Mouse (Mus musculus): ENCODE measurements around the gene Ptgis. TPM values are rescaled to one million over a fixed set of nuclear protein-coding genes. Genes with fewer than 3 reads are reported as not detected.

Ptgis gene
- polyA plus RNA-seq, 1 experiment, result 9.1 TPM

DNA sequence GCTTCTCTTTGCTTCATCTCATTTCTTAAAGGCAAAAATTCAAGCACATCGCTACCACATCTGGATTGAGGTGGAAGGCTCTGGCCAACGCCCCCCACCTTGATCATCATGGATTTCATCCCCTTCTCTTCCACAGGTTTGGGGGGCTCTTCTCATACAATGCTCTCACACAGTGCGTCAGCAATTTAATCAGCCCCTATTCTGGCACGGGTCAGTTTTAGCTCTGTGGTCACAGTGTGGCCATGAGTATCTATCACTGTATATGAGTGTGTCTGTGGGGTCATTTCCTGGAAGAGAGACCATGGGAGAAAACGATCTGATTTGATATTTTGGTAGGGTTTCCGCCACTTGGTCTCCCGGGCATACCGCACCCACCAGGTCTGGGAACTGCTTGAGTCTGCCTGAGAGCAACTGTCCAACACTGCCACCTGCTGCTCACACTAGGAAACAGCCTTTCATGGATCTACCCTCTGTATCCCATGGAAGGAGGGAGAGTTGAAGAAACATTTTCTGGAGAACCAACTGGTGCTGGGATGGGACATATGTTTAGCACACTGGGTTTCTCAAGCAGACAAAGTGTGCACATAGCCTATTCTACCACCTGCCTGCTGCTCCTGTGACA lies 21.1 kb downstream of the Ptgis start:
- Histone ChIP-seq H3K4me1 (ENCODE audit: control insufficient read depth, insufficient read depth, low read length) (no peaks in the 10 kb centered on the region), H3K36me3 (ENCODE audit: control insufficient read depth, insufficient read depth, low read length) (no peaks in the 10 kb centered on the region), H3K27me3 (ENCODE audit: control insufficient read depth, insufficient read depth, low read length) (no peaks in the 10 kb centered on the region), H3K4me3 (ENCODE audit: control insufficient read depth, low read depth, low read length) (no peak overlapping the region), H3K27ac (ENCODE audit: control insufficient read depth, insufficient read depth, low read depth, low read length) (no peak overlapping the region)
- TF ChIP-seq POLR2A (IDR thresholded peaks at IDR 0.05; ENCODE audit: control insufficient read depth, low read depth, low read length), result no peak
- TF ChIP-seq CTCF (IDR thresholded peaks at IDR 0.05; ENCODE audit: control insufficient read depth, insufficient read depth, insufficient replicate concordance, low read depth, low read length), result peak; percentile 82; the same call in 1 of the 2 replicates

DNA sequence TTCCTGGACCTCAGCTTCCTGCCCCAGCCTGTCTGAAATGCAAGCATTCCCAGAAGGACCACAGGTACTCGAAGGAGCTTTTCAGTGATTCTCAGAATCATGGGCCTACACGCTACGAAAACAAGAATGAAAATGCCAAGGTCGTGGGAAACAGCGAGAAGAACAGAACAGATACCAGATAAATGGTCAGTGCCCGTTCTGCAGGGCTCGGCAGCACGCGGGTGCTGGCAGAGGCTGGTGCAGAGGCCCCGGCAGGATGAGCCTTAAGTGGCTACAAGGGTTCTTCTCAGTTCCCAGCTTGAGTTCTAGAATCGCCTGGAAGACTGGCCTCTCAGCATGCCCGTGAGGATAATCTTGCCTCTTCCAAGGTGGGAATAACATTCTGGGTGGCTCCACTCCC lies 26.7 kb downstream of the Ptgis start:
- Histone ChIP-seq H3K36me3 (ENCODE audit: control insufficient read depth, insufficient read depth, low read length) (no peaks in the 10 kb centered on the region), H3K27me3 (ENCODE audit: control insufficient read depth, insufficient read depth, low read length) (no peaks in the 10 kb centered on the region), H3K4me1 (ENCODE audit: control insufficient read depth, insufficient read depth, low read length) (no peaks in the 10 kb centered on the region; the same call in 1 of the 2 replicates), H3K4me3 (ENCODE audit: control insufficient read depth, low read depth, low read length) (no peak overlapping the region), H3K27ac (ENCODE audit: control insufficient read depth, insufficient read depth, low read depth, low read length) (no peak overlapping the region)
- no peak for TF ChIP-seq POLR2A (IDR thresholded peaks at IDR 0.05; ENCODE audit: control insufficient read depth, low read depth, low read length)
- no peak for TF ChIP-seq CTCF (IDR thresholded peaks at IDR 0.05; ENCODE audit: control insufficient read depth, insufficient read depth, insufficient replicate concordance, low read depth, low read length)

DNA sequence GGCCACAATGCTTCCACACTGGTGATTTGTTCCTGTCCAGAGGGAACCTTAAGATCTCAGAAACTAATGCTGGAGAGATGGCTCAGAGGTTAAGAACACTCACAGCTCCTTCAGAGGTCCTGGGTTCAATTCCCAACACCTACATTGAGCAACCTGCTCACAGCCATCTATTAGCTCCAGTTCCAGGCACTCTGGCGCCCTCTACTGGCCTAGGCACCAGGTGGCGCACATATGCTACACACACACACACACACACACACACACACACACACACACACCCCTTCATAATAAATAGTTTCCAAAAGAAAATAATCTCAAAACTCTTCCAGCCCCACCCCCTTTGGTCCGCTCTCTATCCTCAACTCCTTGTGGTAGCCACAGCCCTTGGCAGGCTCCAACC lies 27.3 kb downstream of the Ptgis start:
- no peaks in the 10 kb centered on the region for H3K27me3 ChIP-seq (ENCODE audit: control insufficient read depth, insufficient read depth, low read length)
- H3K27ac ChIP-seq (ENCODE audit: control insufficient read depth, insufficient read depth, low read depth, low read length), result no peak overlapping the region
- no peaks in the 10 kb centered on the region for H3K36me3 ChIP-seq (ENCODE audit: control insufficient read depth, insufficient read depth, low read length)
- H3K4me3 ChIP-seq (ENCODE audit: control insufficient read depth, low read depth, low read length), result no peak overlapping the region
- TF ChIP-seq POLR2A (IDR thresholded peaks at IDR 0.05; ENCODE audit: control insufficient read depth, low read depth, low read length) (no peak), CTCF (IDR thresholded peaks at IDR 0.05; ENCODE audit: control insufficient read depth, insufficient read depth, insufficient replicate concordance, low read depth, low read length) (peak; percentile 71; the same call in 1 of the 2 replicates)
- no peaks in the 10 kb centered on the region; the same call in 1 of the 2 replicates for H3K4me1 ChIP-seq (ENCODE audit: control insufficient read depth, insufficient read depth, low read length)

DNA sequence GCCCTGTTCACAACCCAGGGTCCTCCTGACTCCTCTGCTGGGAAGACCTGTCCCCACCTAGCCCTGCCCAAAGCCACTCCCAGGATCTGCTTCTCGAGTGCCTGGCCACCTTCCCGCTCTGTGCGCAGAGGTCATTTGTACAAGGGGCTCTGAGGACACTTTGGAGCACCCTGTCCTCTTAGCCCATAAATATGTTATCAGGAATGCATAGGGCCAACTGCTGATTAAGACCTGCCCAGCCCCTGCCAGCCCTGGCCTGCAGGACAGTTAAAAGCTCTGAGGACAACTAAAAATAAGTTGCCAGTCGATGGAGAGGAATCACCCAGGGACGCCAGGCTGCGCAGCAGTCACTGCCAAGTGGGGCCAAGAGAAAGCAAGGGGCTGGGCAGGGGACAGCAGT lies 27.9 kb downstream of the Ptgis start:
- H3K4me3 ChIP-seq (ENCODE audit: control insufficient read depth, low read depth, low read length), result no peak overlapping the region
- no peaks in the 10 kb centered on the region for H3K36me3 ChIP-seq (ENCODE audit: control insufficient read depth, insufficient read depth, low read length)
- H3K27ac ChIP-seq (ENCODE audit: control insufficient read depth, insufficient read depth, low read depth, low read length), result no peak overlapping the region
- H3K4me1 ChIP-seq (ENCODE audit: control insufficient read depth, insufficient read depth, low read length), result no peaks in the 10 kb centered on the region; the same call in 1 of the 2 replicates
- H3K27me3 ChIP-seq (ENCODE audit: control insufficient read depth, insufficient read depth, low read length), result no peaks in the 10 kb centered on the region
- TF ChIP-seq POLR2A (IDR thresholded peaks at IDR 0.05; ENCODE audit: control insufficient read depth, low read depth, low read length), result no peak
- no peak for TF ChIP-seq CTCF (IDR thresholded peaks at IDR 0.05; ENCODE audit: control insufficient read depth, insufficient read depth, insufficient replicate concordance, low read depth, low read length)

DNA sequence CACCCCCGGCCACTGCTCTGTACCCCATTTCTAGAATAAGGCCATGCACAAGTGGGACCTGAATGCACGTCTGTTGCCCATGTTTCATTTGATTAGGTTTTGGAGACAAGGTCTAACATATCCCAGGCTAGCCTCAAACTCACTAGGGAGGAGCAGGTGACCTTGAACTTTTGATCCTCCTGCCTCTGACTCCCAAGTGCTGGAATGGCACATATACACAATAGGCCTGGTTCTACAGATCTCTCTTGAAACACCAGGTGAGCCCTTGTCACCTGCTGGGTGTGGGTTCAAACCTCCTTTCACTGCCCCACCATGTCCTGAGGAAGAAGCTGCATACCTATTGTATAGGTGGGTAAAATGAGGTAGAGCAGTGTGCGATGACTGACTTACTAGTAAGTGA lies 28.3 kb downstream of the Ptgis start:
- Histone ChIP-seq H3K27ac (ENCODE audit: control insufficient read depth, insufficient read depth, low read depth, low read length) (no peak overlapping the region), H3K27me3 (ENCODE audit: control insufficient read depth, insufficient read depth, low read length) (no peaks in the 10 kb centered on the region), H3K4me3 (ENCODE audit: control insufficient read depth, low read depth, low read length) (no peak overlapping the region), H3K36me3 (ENCODE audit: control insufficient read depth, insufficient read depth, low read length) (no peaks in the 10 kb centered on the region), H3K4me1 (ENCODE audit: control insufficient read depth, insufficient read depth, low read length) (no peaks in the 10 kb centered on the region; the same call in 1 of the 2 replicates)
- no peak for TF ChIP-seq CTCF (IDR thresholded peaks at IDR 0.05; ENCODE audit: control insufficient read depth, insufficient read depth, insufficient replicate concordance, low read depth, low read length)

DNA sequence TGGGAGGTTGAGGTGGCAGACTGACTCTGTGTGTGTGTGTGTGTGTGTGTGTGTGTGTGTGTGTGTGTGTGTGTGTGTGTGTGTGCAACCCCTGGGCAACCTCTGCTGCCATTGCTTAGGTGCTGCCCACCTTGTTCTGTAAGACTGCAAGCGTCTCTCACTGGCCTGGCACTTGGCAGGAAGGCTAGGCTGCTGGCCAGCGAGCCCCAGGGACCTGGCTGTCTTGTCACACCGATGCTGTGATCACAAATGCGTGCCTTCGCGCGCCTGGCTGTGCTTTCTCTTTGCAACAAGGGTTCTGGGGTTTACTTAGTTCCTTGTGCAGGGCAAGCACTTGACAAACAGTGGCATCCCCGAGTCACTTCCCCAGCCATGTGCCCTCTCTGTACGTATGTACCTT lies 30.5 kb downstream of the Ptgis start:
- Histone ChIP-seq H3K4me3 (ENCODE audit: control insufficient read depth, low read depth, low read length) (no peak overlapping the region), H3K27ac (ENCODE audit: control insufficient read depth, insufficient read depth, low read depth, low read length) (no peak overlapping the region), H3K27me3 (ENCODE audit: control insufficient read depth, insufficient read depth, low read length) (no peaks in the 10 kb centered on the region), H3K36me3 (ENCODE audit: control insufficient read depth, insufficient read depth, low read length) (no peaks in the 10 kb centered on the region), H3K4me1 (ENCODE audit: control insufficient read depth, insufficient read depth, low read length) (no peaks in the 10 kb centered on the region; the same call in 1 of the 2 replicates)
- TF ChIP-seq CTCF (IDR thresholded peaks at IDR 0.05; ENCODE audit: control insufficient read depth, insufficient read depth, insufficient replicate concordance, low read depth, low read length), result no peak
- no peak for TF ChIP-seq POLR2A (IDR thresholded peaks at IDR 0.05; ENCODE audit: control insufficient read depth, low read depth, low read length)

DNA sequence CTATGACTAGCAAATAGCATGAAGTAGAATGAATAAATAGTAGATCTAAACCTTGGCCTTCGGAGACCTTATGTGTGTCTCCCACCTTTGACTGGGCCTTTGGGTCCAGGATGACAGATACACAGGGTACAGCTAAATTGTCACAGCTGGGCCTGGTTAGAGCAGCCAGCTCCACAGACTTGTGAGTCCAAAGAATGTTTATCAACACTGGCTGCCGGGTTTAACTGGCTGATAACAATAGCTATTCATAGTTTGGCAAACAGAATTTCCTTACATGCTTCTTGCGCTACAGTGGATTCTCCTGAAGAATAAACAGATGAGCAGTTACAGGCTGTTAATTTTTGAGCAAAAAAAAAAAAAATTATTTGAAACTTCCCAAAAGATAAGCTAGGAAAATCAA lies 31.4 kb downstream of the Ptgis start:
- no peak overlapping the region for H3K4me3 ChIP-seq (ENCODE audit: control insufficient read depth, low read depth, low read length)
- no peak overlapping the region for H3K27ac ChIP-seq (ENCODE audit: control insufficient read depth, insufficient read depth, low read depth, low read length)
- no peaks in the 10 kb centered on the region for H3K27me3 ChIP-seq (ENCODE audit: control insufficient read depth, insufficient read depth, low read length)
- no peaks in the 10 kb centered on the region; the same call in 1 of the 2 replicates for H3K4me1 ChIP-seq (ENCODE audit: control insufficient read depth, insufficient read depth, low read length)
- TF ChIP-seq POLR2A (IDR thresholded peaks at IDR 0.05; ENCODE audit: control insufficient read depth, low read depth, low read length), result no peak
- TF ChIP-seq CTCF (IDR thresholded peaks at IDR 0.05; ENCODE audit: control insufficient read depth, insufficient read depth, insufficient replicate concordance, low read depth, low read length), result no peak
- H3K36me3 ChIP-seq (ENCODE audit: control insufficient read depth, insufficient read depth, low read length), result no peaks in the 10 kb centered on the region

All from testis, adult 2 months (tissue).